Mouse (Mus musculus) midbrain, postnatal 0 days (tissue): ENCODE results near the gene 1700022I11Rik. TPM values are rescaled to one million over a fixed set of nuclear protein-coding genes. Genes with fewer than 3 reads are reported as not detected.

ENCODE experiments used
- ATAC-seq: fragments of 200-750 bp; cut with Nextera tagmentation; 2 replicates; pipeline ENCODE4 v1.8.0; 2017; ENCODE audit warnings: moderate number of reproducible peaks, mild to moderate bottlenecking, moderate TSS enrichment, moderate library complexity; ENCODE audit not compliant: low FRiP score
- DNase-seq: peaks from one replicate; pipeline ENCODE4 v3.0.0-alpha.2; 2015; ENCODE audit warnings: low spot score
- H3K27ac ChIP-seq: fragments of 300-500 bp; sonication (generic); 2 replicates; pipeline ENCODE4 v1.5.1; 2014; ENCODE audit warnings: low read depth, mild to moderate bottlenecking, low read length, mixed read lengths
- H3K27me3 ChIP-seq: fragments of 300-500 bp; sonication (generic); 2 replicates; pipeline ENCODE4 v1.6.1; 2014; ENCODE audit warnings: low read length, control low read depth, mixed read lengths; ENCODE audit not compliant: insufficient read depth
- H3K36me3 ChIP-seq: fragments of 300-500 bp; sonication (generic); 2 replicates; pipeline ENCODE4 v1.6.1; 2014; ENCODE audit warnings: low read length, control low read depth, mixed read lengths; ENCODE audit not compliant: insufficient read depth
- H3K4me1 ChIP-seq: fragments of 300-500 bp; sonication (generic); 2 replicates; pipeline ENCODE4 v1.6.1; 2014; ENCODE audit warnings: mild to moderate bottlenecking, control low read depth, antibody characterized with exemption, low read length, mixed read lengths; ENCODE audit not compliant: insufficient read depth
- H3K4me2 ChIP-seq: fragments of 300-500 bp; sonication (generic); 2 replicates; pipeline ENCODE4 v1.6.1; 2014; ENCODE audit warnings: low read depth, mild to moderate bottlenecking, low read length, mixed read lengths; ENCODE audit not compliant: poor library complexity, severe bottlenecking
- H3K4me3 ChIP-seq: fragments of 300-500 bp; sonication (generic); 2 replicates; pipeline ENCODE4 v1.5.1; 2014; ENCODE audit warnings: low read depth, mild to moderate bottlenecking, low read length, moderate library complexity
- H3K9ac ChIP-seq: fragments of 300-500 bp; sonication (generic); replicated peaks from 2 replicates; pipeline ENCODE4 v1.6.1; 2014; ENCODE audit warnings: mild to moderate bottlenecking, low read length, moderate library complexity, mixed read lengths; ENCODE audit not compliant: poor library complexity, severe bottlenecking
- H3K9me3 ChIP-seq: fragments of 300-500 bp; sonication (generic); 2 replicates; pipeline ENCODE4 v1.6.1; 2016; ENCODE audit warnings: low read length, control low read depth
- CTCF ChIP-seq: IDR thresholded peaks from 2 replicates; pipeline ENCODE4 v1.5.1; 2016; ENCODE audit warnings: antibody characterized with exemption, mild to moderate bottlenecking
- WGBS: fragments of 180-500 bp; shearing (Covaris S2); extraction: QIAGEN DNeasy Blood & Tissue Kit; methylation state at CpG from one replicate; pipeline ENCODE4 v1.1.7; 2014; 5-methylcytosine and 5-hydroxymethylcytosine counted together
- polyA plus RNA-seq: library from polyadenylated mRNA; unstranded; fragments of >200 nt; fragmentation: Nextera tagmentation; extraction: Ambion mirVana; gene quantifications from 2 replicates; pipeline ENCODE4 v1.2.1, GENCODE M21; 2015
- total RNA-seq: library from RNA; depleted of rRNA; stranded (reverse); fragments of >200 nt; gene quantifications from 2 replicates; pipeline ENCODE4 v1.2.3, GENCODE M21; 2014

1700022I11Rik gene
- total and polyA plus RNA-seq, 2 experiments from 2014 or later, result 0.19 TPM; not detected in 1

GRCm38 (mm10) chr4:43024673-43025072, 55.3 kb downstream of the 1700022I11Rik start:
- H3K4me3 ChIP-seq, result peak overlapping the region; percentile 56
- H3K27me3 ChIP-seq, result no peaks in the 10 kb centered on the region
- 79% methylated on average over 14 of the region's 14 CpGs for WGBS
- peak overlapping the region; percentile 57; the same call in 1 of the 2 replicates for H3K9ac ChIP-seq
- H3K27ac ChIP-seq, result peak overlapping the region; percentile 91
- no peak for TF ChIP-seq CTCF
- peak overlapping the region; percentile 69 for H3K4me2 ChIP-seq
- peaks cover 53% of the 10 kb centered on the region for H3K36me3 ChIP-seq
- DNase-seq, result no peak
- H3K9me3 ChIP-seq, result no peaks in the 10 kb centered on the region
- peaks cover 8% of the 10 kb centered on the region for H3K4me1 ChIP-seq
- no peak for ATAC-seq

- H3K4me1 ChIP-seq, result peaks cover 9% of the 10 kb centered on the region
- H3K27me3 ChIP-seq, result no peaks in the 10 kb centered on the region
- peak; percentile 86 for TF ChIP-seq CTCF
- peak; percentile 97 for DNase-seq
- H3K27ac ChIP-seq, result peak within 1 kb of the TSS; percentile 91
- peak; percentile 91 for ATAC-seq
- H3K9ac ChIP-seq, result peak within 1 kb of the TSS; percentile 57
- no peaks in the 10 kb centered on the region for H3K9me3 ChIP-seq
- peak within 1 kb of the TSS; percentile 69 for H3K4me2 ChIP-seq
- H3K4me3 ChIP-seq, result peak within 1 kb of the TSS; percentile 56
- peaks cover 49% of the 10 kb centered on the region for H3K36me3 ChIP-seq
- 8% methylated on average over 42 of the region's 42 CpGs for WGBS
Measured at GRCm38 (mm10) chr4:43025084-43025960, 55.9 kb downstream of the 1700022I11Rik start, which contains the start of gene Pigo. Gene Pigo, minus strand, starts transcription at chr4:43025819.

GRCm38 (mm10) chr4:43029121-43029520, 59.7 kb downstream of the 1700022I11Rik start:
- no peak overlapping the region for H3K4me2 ChIP-seq
- TF ChIP-seq CTCF, result no peak
- peaks cover 11% of the 10 kb centered on the region for H3K4me1 ChIP-seq
- ATAC-seq (no peak), DNase-seq (no peak)
- peaks cover 28% of the 10 kb centered on the region for H3K36me3 ChIP-seq
- H3K27ac ChIP-seq, result no peak overlapping the region
- H3K27me3 ChIP-seq, result no peaks in the 10 kb centered on the region
- no peak overlapping the region for H3K4me3 ChIP-seq
- no peaks in the 10 kb centered on the region for H3K9me3 ChIP-seq
- H3K9ac ChIP-seq, result no peak overlapping the region
- 93% methylated on average over 7 of the region's 7 CpGs for WGBS

GRCm38 (mm10) chr4:43029749-43030148, 60.3 kb downstream of the 1700022I11Rik start:
- Histone ChIP-seq H3K27ac (no peak overlapping the region), H3K9me3 (no peaks in the 10 kb centered on the region), H3K27me3 (no peaks in the 10 kb centered on the region), H3K9ac (no peak overlapping the region; the same call in 1 of the 2 replicates), H3K4me1 (peaks cover 5% of the 10 kb centered on the region), H3K36me3 (peaks cover 28% of the 10 kb centered on the region), H3K4me2 (no peak overlapping the region), H3K4me3 (no peak overlapping the region)
- WGBS, result 94% methylated on average over 9 of the region's 9 CpGs
- no peak for DNase-seq
- no peak for ATAC-seq
- TF ChIP-seq CTCF, result no peak

- no peak for DNase-seq
- H3K4me2 ChIP-seq, result peak overlapping the region; percentile 62
- peak overlapping the region; percentile 69 for H3K4me3 ChIP-seq
- no peaks in the 10 kb centered on the region for H3K9me3 ChIP-seq
- TF ChIP-seq CTCF, result no peak
- H3K27ac ChIP-seq, result peak overlapping the region; percentile 84; the same call in 1 of the 2 replicates
- peak overlapping the region; percentile 88 for H3K9ac ChIP-seq
- peaks cover 28% of the 10 kb centered on the region for H3K36me3 ChIP-seq
- whole genome bisulfite sequencing, result 81% methylated on average over 9 of the region's 9 CpGs
- ATAC-seq, result no peak
- no peaks in the 10 kb centered on the region for H3K27me3 ChIP-seq
- 0 out of 2 replicates have a peak, but pooled peaks cover 4% of the 10 kb centered on the region for H3K4me1 ChIP-seq
Measured at GRCm38 (mm10) chr4:43030352-43030751, 60.9 kb downstream of the 1700022I11Rik start.

- WGBS, result 1% methylated on average over 28 of the region's 28 CpGs
- H3K4me1 ChIP-seq, result 0 out of 2 replicates have a peak, but pooled peaks cover 4% of the 10 kb centered on the region
- no peak for TF ChIP-seq CTCF
- H3K4me2 ChIP-seq, result peak overlapping the region; percentile 62
- DNase-seq (peak; percentile 21), ATAC-seq (peak; percentile 51; the same call in 1 of the 2 replicates)
- H3K27me3 ChIP-seq, result no peaks in the 10 kb centered on the region
- peaks cover 29% of the 10 kb centered on the region for H3K36me3 ChIP-seq
- H3K27ac ChIP-seq, result peak overlapping the region; percentile 84
- peak overlapping the region; percentile 88 for H3K9ac ChIP-seq
- peak overlapping the region; percentile 69 for H3K4me3 ChIP-seq
- no peaks in the 10 kb centered on the region for H3K9me3 ChIP-seq
Measured at GRCm38 (mm10) chr4:43030780-43031230, 61.4 kb downstream of the 1700022I11Rik start.
